Mouse (Mus musculus) retina, embryonic 14.5 days (tissue): ENCODE measurements at regions not wholly inside any gene's neighbourhood (a gene's known extent, or its start where the extent isn't known, plus 50 kb on each side); places are given as distances from the start of the nearest gene placed in this dataset.

Source experiments
- DNase-seq: peaks from one replicate; pipeline ENCODE4 v3.0.0-alpha.2; 2015; ENCODE audit warnings: low spot score

- DNase-seq, result no peak
Measured at GRCm38 (mm10) chr9:91134325-91134724, 227.9 kb upstream of the Zic4 start.

DNA sequence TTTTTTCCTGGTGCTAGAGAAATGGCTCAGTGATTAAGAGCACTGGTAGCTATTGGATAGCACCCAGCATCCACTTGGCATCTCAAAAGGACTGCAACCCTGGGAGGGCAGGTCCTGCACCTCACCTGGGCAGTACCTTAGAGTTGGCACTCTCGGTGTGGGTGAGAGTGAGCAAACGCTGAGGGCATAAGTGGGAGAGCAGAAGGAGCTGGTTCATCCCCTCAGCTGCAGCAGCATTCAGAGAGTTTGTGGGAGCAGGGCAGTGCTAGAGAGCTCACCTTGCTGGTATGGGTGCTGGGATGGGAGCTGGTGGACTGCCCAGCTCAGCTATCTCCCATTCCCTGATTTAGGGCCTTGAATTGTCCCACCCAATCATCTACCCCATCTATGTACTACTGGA, 227.1 kb upstream of the Zic4 start:
- no peak for DNase-seq

DNA sequence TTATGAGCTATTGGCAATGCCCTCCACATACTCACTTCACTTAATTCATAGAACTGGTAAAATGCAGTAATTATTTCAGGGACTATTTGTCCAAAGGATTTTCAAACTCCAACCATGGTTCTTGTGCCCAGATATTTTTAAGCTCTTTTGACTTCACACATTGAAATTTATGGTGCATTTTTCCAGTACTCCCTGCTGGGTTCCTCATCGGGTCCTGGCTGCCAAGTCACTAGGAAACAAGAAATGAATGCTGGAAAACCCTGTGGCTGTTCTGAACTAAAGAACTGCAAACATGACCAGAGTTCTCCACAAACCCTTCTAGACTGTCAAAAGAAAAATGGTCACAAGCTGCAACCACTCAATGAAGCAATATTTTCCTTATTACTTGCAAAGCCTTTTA, 221.6 kb upstream of the Zic4 start:
- no peak for DNase-seq

- DNase-seq, result no peak
Measured at GRCm38 (mm10) chr9:91151893-91152292, 210.3 kb upstream of the Zic4 start.

GRCm38 (mm10) chr9:91159311-91159710, 202.9 kb upstream of the Zic4 start:
- DNase-seq, result no peak

DNA sequence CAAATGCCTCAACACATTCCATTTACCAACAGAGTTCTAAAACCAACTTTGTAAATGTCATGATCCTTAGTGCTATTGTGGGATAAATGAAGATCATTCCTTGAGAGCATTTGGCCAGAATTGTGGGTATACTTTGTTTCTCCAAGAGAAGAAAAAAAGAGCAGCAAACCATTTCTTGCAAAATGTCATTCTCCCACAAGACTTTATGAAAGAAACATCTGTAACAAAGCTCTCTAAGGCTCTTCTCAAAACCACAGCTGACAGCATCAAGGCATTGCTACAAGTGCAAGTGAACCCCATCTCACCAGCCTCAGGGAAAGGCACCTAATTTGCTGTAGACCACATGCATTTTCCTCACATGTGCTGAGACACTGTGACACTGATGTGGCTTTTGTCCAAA, 194.3 kb upstream of the Zic4 start:
- DNase-seq, result no peak

DNA sequence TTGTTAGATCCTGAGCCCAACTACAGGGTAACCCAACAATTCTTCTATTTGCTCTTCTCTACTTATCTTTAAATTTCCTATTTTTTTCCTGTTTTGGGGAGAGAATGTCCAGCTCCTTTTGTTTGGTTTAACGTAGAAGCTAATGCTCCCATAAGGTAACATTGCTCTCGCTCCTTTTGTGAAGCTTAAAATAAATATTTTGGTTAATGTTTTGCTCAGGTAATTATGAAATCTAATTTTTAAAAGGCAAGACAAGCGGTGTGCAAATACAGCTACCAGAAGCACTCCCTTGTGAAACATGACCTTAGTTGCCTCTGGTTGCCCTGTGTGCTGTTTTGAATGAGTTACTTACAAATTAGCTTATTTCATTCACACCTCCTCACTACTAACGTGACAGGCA, 169.0 kb upstream of the Zic4 start:
- DNase-seq, result no peak

- no peak for DNase-seq
Measured at GRCm38 (mm10) chr9:91193954-91194353, 168.3 kb upstream of the Zic4 start.

- no peak for DNase-seq
Measured at GRCm38 (mm10) chr9:91207281-91207680, 154.9 kb upstream of the Zic4 start.

GRCm38 (mm10) chr9:91227673-91228440, 134.4 kb upstream of the Zic4 start:
- peak; percentile 42 for DNase-seq

GRCm38 (mm10) chr9:91228525-91228924, 133.7 kb upstream of the Zic4 start:
- no peak for DNase-seq

- no peak for DNase-seq
Measured at GRCm38 (mm10) chr9:91253886-91254285, 108.3 kb upstream of the Zic4 start.

GRCm38 (mm10) chr9:91291340-91291739, 70.9 kb upstream of the Zic4 start:
- no peak for DNase-seq
